Mouse (Mus musculus): ENCODE measurements around the gene Recql5. TPM values are rescaled to one million over a fixed set of nuclear protein-coding genes. Genes with fewer than 3 reads are reported as not detected.
A peak's percentile ranks its signal among the peaks of the same experiment; 100 is the strongest.

Recql5 gene
- total and polyA plus RNA-seq, 2 experiments from 2014 or later = 7.9 to 14.3 TPM

GRCm38 (mm10) chr11:115894755-115895520, 38.3 kb downstream of the Recql5 start:
- Histone ChIP-seq H3K4me1 (ENCODE audit: insufficient read depth, low read length) (no peaks in the 10 kb centered on the region), H3K4me3 (ENCODE audit: low read length) (no peak overlapping the region), H3K27me3 (ENCODE audit: insufficient read depth, low read length) (no peaks in the 10 kb centered on the region), H3K36me3 (ENCODE audit: insufficient read depth, low read length) (peaks cover 13% of the 10 kb centered on the region; the same call in 1 of the 2 replicates), H3K9me3 (ENCODE audit: low read length) (no peaks in the 10 kb centered on the region), H3K4me2 (ENCODE audit: low read depth, low read length) (no peak overlapping the region), H3K27ac (no peak overlapping the region), H3K9ac (replicated peaks; ENCODE audit: low read length) (no peak overlapping the region)
- 77% methylated on average over 14 of the region's 14 CpGs for WGBS
- peak; percentile 51 for TF ChIP-seq CTCF (IDR thresholded peaks at IDR 0.05; ENCODE audit: low read depth)
- ATAC-seq (no peak), DNase-seq (ENCODE audit: low spot score) (no peak)

GRCm38 (mm10) chr11:115893071-115893470, 40.2 kb downstream of the Recql5 start:
- Histone ChIP-seq H3K36me3 (ENCODE audit: insufficient read depth, low read length) (peaks cover 13% of the 10 kb centered on the region; the same call in 1 of the 2 replicates), H3K9me3 (ENCODE audit: low read length) (no peaks in the 10 kb centered on the region), H3K27ac (no peak overlapping the region), H3K27me3 (ENCODE audit: insufficient read depth, low read length) (no peaks in the 10 kb centered on the region), H3K4me2 (ENCODE audit: low read depth, low read length) (no peak overlapping the region), H3K4me1 (ENCODE audit: insufficient read depth, low read length) (no peaks in the 10 kb centered on the region), H3K4me3 (ENCODE audit: low read length) (no peak overlapping the region), H3K9ac (replicated peaks; ENCODE audit: low read length) (no peak overlapping the region)
- WGBS = 84% methylated on average over 9 of the region's 9 CpGs
- DNase-seq (ENCODE audit: low spot score) = no peak
- ATAC-seq = no peak
- TF ChIP-seq CTCF (IDR thresholded peaks at IDR 0.05; ENCODE audit: low read depth) = no peak

DNA sequence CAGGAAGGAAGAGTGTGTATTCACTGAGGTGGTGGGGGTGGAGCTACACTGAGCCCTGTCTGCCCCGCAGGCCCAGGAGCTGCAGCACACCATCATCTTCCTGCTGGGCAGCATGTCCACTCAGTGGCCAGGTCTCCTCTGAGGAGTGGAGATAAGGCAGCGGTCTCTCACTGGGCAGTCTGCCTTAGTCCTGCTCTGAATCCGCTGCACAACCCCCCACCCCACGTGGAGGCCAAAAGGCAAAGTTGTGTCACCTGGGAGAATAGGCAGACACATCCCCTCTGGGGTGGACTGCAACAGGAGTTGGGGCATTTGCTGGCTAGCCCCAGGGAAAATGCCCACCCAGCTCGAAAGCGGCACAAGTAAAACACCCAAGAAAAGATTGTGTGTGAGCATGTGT, 41.1 kb downstream of the Recql5 start:
- TF ChIP-seq CTCF (IDR thresholded peaks at IDR 0.05; ENCODE audit: low read depth) = no peak
- no peak overlapping the region for H3K9ac ChIP-seq (replicated peaks; ENCODE audit: low read length)
- H3K27me3 ChIP-seq (ENCODE audit: insufficient read depth, low read length) = no peaks in the 10 kb centered on the region
- no peak overlapping the region for H3K4me3 ChIP-seq (ENCODE audit: low read length)
- DNase-seq (ENCODE audit: low spot score) (no peak), ATAC-seq (no peak)
- peaks cover 13% of the 10 kb centered on the region; the same call in 1 of the 2 replicates for H3K36me3 ChIP-seq (ENCODE audit: insufficient read depth, low read length)
- no peak overlapping the region for H3K4me2 ChIP-seq (ENCODE audit: low read depth, low read length)
- H3K27ac ChIP-seq = no peak overlapping the region
- H3K9me3 ChIP-seq (ENCODE audit: low read length) = no peaks in the 10 kb centered on the region
- H3K4me1 ChIP-seq (ENCODE audit: insufficient read depth, low read length) = no peaks in the 10 kb centered on the region
- 60% methylated on average over 6 of the region's 6 CpGs for WGBS

DNA sequence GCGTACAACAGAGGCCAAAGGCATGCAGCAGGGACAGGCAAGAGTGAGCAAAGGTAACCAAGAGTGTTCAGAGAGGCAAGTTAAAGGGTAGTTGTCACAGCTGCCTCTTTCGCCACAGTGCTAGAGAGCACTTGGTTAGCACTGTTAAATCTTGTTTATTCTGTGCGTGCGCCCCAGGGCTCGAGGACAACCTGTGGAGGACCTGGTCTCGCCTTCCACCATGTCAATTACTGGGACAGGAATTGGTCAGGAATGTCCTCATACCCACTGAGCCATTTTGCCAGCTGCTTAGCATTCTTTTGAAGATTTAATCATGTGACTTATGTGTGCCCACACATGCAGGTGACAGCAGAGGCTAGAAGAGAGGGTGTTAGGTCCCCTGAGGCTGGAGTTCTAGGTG, 44.1 kb downstream of the Recql5 start:
- H3K36me3 ChIP-seq (ENCODE audit: insufficient read depth, low read length) = peaks cover 7% of the 10 kb centered on the region; the same call in 1 of the 2 replicates
- H3K9me3 ChIP-seq (ENCODE audit: low read length) = no peaks in the 10 kb centered on the region
- no peak overlapping the region for H3K4me3 ChIP-seq (ENCODE audit: low read length)
- DNase-seq (ENCODE audit: low spot score) (no peak), ATAC-seq (no peak)
- no peak for TF ChIP-seq CTCF (IDR thresholded peaks at IDR 0.05; ENCODE audit: low read depth)
- no peaks in the 10 kb centered on the region for H3K27me3 ChIP-seq (ENCODE audit: insufficient read depth, low read length)
- 94% methylated on average over 6 of the region's 6 CpGs for WGBS
- H3K9ac ChIP-seq (replicated peaks; ENCODE audit: low read length) = no peak overlapping the region
- H3K4me1 ChIP-seq (ENCODE audit: insufficient read depth, low read length) = no peaks in the 10 kb centered on the region
- no peak overlapping the region for H3K27ac ChIP-seq
- H3K4me2 ChIP-seq (ENCODE audit: low read depth, low read length) = no peak overlapping the region

GRCm38 (mm10) chr11:115888020-115888419, 45.3 kb downstream of the Recql5 start:
- no peaks in the 10 kb centered on the region for H3K27me3 ChIP-seq (ENCODE audit: insufficient read depth, low read length)
- no peak overlapping the region for H3K4me3 ChIP-seq (ENCODE audit: low read length)
- H3K4me1 ChIP-seq (ENCODE audit: insufficient read depth, low read length) = no peaks in the 10 kb centered on the region
- H3K4me2 ChIP-seq (ENCODE audit: low read depth, low read length) = no peak overlapping the region
- WGBS = 73% methylated on average over 5 of the region's 5 CpGs
- no peak overlapping the region for H3K27ac ChIP-seq
- no peaks in the 10 kb centered on the region; the same call in 1 of the 2 replicates for H3K36me3 ChIP-seq (ENCODE audit: insufficient read depth, low read length)
- DNase-seq (ENCODE audit: low spot score) = no peak
- H3K9ac ChIP-seq (replicated peaks; ENCODE audit: low read length) = no peak overlapping the region
- ATAC-seq = no peak
- no peak for TF ChIP-seq CTCF (IDR thresholded peaks at IDR 0.05; ENCODE audit: low read depth)
- no peaks in the 10 kb centered on the region for H3K9me3 ChIP-seq (ENCODE audit: low read length)

DNA sequence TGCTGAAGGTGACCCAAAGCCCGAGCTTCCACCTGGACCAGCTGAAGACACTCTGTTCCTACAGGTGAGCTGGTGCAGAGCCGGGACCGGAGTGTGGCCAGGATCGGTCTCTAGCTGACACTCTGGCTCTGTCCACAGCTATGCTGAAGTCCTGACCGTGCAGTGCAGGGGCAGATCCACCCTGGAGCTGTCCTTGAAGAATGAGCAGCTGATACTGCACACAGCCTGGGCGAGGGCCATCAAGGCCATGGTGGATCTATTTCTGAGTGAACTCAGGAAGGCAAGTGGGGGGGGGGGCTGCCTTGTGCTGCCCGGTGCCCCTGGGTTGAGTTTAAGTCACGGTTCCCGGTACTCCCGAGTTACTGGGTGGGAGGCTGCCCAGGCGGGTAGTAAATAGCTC, 46.8 kb downstream of the Recql5 start:
- no peak overlapping the region for H3K4me3 ChIP-seq (ENCODE audit: low read length)
- no peaks in the 10 kb centered on the region for H3K27me3 ChIP-seq (ENCODE audit: insufficient read depth, low read length)
- H3K4me2 ChIP-seq (ENCODE audit: low read depth, low read length) = no peak overlapping the region
- no peak for DNase-seq (ENCODE audit: low spot score)
- no peak overlapping the region for H3K9ac ChIP-seq (replicated peaks; ENCODE audit: low read length)
- TF ChIP-seq CTCF (IDR thresholded peaks at IDR 0.05; ENCODE audit: low read depth) = no peak
- 91% methylated on average over 11 of the region's 11 CpGs for WGBS
- H3K36me3 ChIP-seq (ENCODE audit: insufficient read depth, low read length) = no peaks in the 10 kb centered on the region
- H3K27ac ChIP-seq = no peak overlapping the region
- H3K9me3 ChIP-seq (ENCODE audit: low read length) = no peaks in the 10 kb centered on the region
- no peaks in the 10 kb centered on the region for H3K4me1 ChIP-seq (ENCODE audit: insufficient read depth, low read length)
- ATAC-seq = no peak

DNA sequence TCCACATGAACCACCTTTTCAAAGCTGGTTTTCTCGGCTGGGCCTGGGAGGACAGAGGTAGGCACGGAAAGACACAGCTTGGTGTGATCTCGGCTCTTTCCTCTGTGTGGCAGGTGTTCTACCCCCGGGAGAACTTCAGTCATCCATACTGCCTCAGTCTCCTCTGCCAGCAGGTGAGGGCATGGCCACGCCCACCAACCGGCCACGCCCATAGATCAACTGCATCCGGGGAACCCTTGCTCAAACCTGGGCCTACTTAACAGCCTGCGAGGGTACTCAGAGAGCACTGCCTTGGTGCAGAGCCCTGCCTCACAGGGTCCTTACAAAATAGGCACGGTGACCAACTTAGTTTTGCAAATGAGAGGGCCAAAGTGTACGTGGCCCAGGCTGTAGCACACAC, 48.0 kb downstream of the Recql5 start:
- no peaks in the 10 kb centered on the region for H3K36me3 ChIP-seq (ENCODE audit: insufficient read depth, low read length)
- no peaks in the 10 kb centered on the region for H3K4me1 ChIP-seq (ENCODE audit: insufficient read depth, low read length)
- H3K4me2 ChIP-seq (ENCODE audit: low read depth, low read length) = no peak overlapping the region
- DNase-seq (ENCODE audit: low spot score) (no peak), ATAC-seq (no peak)
- H3K27me3 ChIP-seq (ENCODE audit: insufficient read depth, low read length) = no peaks in the 10 kb centered on the region
- H3K27ac ChIP-seq = no peak overlapping the region
- H3K4me3 ChIP-seq (ENCODE audit: low read length) = no peak overlapping the region
- 76% methylated on average over 11 of the region's 11 CpGs for WGBS
- H3K9ac ChIP-seq (replicated peaks; ENCODE audit: low read length) = no peak overlapping the region
- TF ChIP-seq CTCF (IDR thresholded peaks at IDR 0.05; ENCODE audit: low read depth) = no peak
- H3K9me3 ChIP-seq (ENCODE audit: low read length) = no peaks in the 10 kb centered on the region

Data from hindbrain, postnatal 0 days (tissue).